Mouse (Mus musculus) thymus, adult 2 months (tissue): ENCODE data around the gene Pygo2.

Source experiments
- CTCF ChIP-seq: fragments of 200-500 bp; IDR thresholded peaks from 2 replicates; pipeline ENCODE4 v1.5.1; 2012; ENCODE audit warnings: mild to moderate bottlenecking, control low read depth, low read length, moderate library complexity, borderline replicate concordance; ENCODE audit not compliant: control insufficient read depth, poor library complexity, insufficient read depth; ENCODE audit errors: extremely low read depth
- POLR2A ChIP-seq: fragments of 200-500 bp; IDR thresholded peaks from 2 replicates; pipeline ENCODE4 v1.6.1; 2012; ENCODE audit warnings: mild to moderate bottlenecking, low read length, control low read depth, moderate library complexity; ENCODE audit not compliant: control insufficient read depth, poor library complexity, insufficient read depth; ENCODE audit errors: extremely low read depth

- no peak for TF ChIP-seq CTCF
- no peak for TF ChIP-seq POLR2A
These were observed 20.3 kb upstream of the Pygo2 start for GRCm38 (mm10) chr3:89409701-89410100.
